Mouse (Mus musculus): ENCODE measurements around the gene Camta2. TPM values are rescaled to one million over a fixed set of nuclear protein-coding genes. Genes with fewer than 3 reads are reported as not detected.

The Camta2 gene
- polyA plus RNA-seq, 1 experiment from 2014 or later: 11.7 TPM

DNA sequence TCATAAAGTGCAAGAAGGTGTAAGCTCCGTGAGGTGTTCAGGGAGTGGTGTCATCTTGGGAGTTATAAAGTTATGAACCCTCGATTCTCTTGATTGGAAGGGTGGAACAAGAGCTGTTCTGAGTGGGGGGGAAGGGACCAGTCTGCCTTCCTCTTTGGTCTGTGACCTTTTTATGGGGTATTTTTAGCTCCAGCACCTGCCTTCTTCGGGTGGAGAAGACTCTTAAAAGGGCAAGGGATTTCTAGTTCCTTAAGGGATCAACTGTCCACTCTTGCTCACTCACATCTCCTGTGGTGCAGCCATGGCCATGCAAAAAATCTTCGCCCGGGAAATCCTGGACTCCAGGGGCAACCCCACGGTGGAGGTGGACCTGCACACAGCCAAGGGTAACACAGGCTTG, 30.3 kb downstream of the Camta2 start:
- Histone ChIP-seq H3K4me3 (ENCODE audit: low read depth, low read length) (no peak overlapping the region), H3K4me1 (replicated peaks; ENCODE audit: control insufficient read depth, insufficient read depth, low read length) (peaks cover 10% of the 10 kb centered on the region), H3K9ac (ENCODE audit: low read depth, low read length) (no peak overlapping the region), H3K36me3 (ENCODE audit: control insufficient read depth, insufficient read depth) (peaks cover 12% of the 10 kb centered on the region), H3K27ac (ENCODE audit: low read depth, low read length) (no peak overlapping the region), H3K27me3 (replicated peaks; ENCODE audit: control insufficient read depth, insufficient read depth, low read length) (no peaks in the 10 kb centered on the region), H3K9me3 (ENCODE audit: control insufficient read depth) (no peaks in the 10 kb centered on the region), H3K4me2 (replicated peaks; ENCODE audit: low read depth) (no peak overlapping the region)
- ATAC-seq: no peak
- no peak for TF ChIP-seq CTCF (IDR thresholded peaks at IDR 0.05; ENCODE audit: low read depth)
- 36% methylated on average over 6 of the region's 6 CpGs for WGBS

DNA sequence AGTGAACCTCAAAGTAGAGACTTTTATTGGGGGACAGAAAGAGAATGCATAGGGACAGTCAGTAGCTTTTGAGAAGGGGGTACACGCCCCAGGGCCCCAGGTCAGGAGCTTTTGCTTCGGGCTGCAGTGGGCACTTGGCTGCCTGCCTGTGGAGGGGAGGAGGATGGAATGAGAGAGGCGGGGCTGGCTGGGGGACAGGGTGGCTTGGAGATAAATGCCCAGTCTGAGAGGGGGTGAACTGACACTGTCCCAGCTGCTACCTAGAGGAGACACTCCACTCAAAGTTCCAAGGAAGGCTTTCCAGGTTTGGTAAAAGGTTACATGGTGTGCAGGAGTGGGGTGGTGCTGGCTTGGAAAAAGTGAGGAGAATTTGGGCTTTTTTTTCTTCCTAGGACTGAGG, 30.9 kb downstream of the Camta2 start, which contains the start of gene Eno3:
Gene Eno3, plus strand, starts transcription at position 239 of the 400 bp plus-strand sequence.
- no peak for ATAC-seq
- peak within 1 kb of the TSS; percentile 99 for H3K27ac ChIP-seq (ENCODE audit: low read depth, low read length)
- peak within 1 kb of the TSS; percentile 100 for H3K4me3 ChIP-seq (ENCODE audit: low read depth, low read length)
- H3K27me3 ChIP-seq (replicated peaks; ENCODE audit: control insufficient read depth, insufficient read depth, low read length): no peaks in the 10 kb centered on the region
- peak within 1 kb of the TSS; percentile 45 for H3K9ac ChIP-seq (ENCODE audit: low read depth, low read length)
- peaks cover 12% of the 10 kb centered on the region for H3K36me3 ChIP-seq (ENCODE audit: control insufficient read depth, insufficient read depth)
- no peaks in the 10 kb centered on the region for H3K9me3 ChIP-seq (ENCODE audit: control insufficient read depth)
- no peak for TF ChIP-seq CTCF (IDR thresholded peaks at IDR 0.05; ENCODE audit: low read depth)
- WGBS: 32% methylated on average over 3 of the region's 3 CpGs
- H3K4me1 ChIP-seq (replicated peaks; ENCODE audit: control insufficient read depth, insufficient read depth, low read length): peaks cover 10% of the 10 kb centered on the region
- peak within 1 kb of the TSS; percentile 91 for H3K4me2 ChIP-seq (replicated peaks; ENCODE audit: low read depth)

DNA sequence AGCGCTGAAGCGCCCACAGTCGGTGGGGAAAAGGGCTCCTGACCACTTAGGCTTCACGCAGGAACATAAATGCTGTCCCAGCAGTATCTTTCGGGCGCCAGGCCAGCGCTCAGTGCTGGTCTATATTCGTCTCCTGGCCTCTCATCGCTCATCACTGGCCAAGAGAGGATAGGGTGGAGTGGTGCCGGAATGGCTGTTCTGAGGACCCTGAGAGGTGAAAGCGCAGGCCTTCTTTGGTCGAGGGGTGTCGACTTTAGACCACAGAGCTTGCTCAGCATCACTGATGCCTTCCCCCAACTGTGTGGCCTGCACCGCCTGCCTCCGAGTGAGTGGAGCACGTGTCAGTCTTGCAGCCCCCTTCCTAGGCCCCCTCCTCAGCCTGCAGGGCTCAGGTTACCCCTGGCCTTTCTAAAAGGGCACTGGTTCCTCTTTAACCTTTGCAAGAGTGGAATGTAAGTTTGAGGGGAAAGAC, 31.4 kb downstream of the Camta2 start:
- Histone ChIP-seq H3K27ac (ENCODE audit: low read depth, low read length) (peak overlapping the region; percentile 99), H3K4me2 (replicated peaks; ENCODE audit: low read depth) (peak overlapping the region; percentile 91), H3K4me3 (ENCODE audit: low read depth, low read length) (peak overlapping the region; percentile 100), H3K36me3 (ENCODE audit: control insufficient read depth, insufficient read depth) (peaks cover 14% of the 10 kb centered on the region; the same call in 1 of the 2 replicates), H3K9ac (ENCODE audit: low read depth, low read length) (peak overlapping the region; percentile 45; the same call in 1 of the 2 replicates), H3K4me1 (replicated peaks; ENCODE audit: control insufficient read depth, insufficient read depth, low read length) (peaks cover 10% of the 10 kb centered on the region), H3K9me3 (ENCODE audit: control insufficient read depth) (no peaks in the 10 kb centered on the region), H3K27me3 (replicated peaks; ENCODE audit: control insufficient read depth, insufficient read depth, low read length) (no peaks in the 10 kb centered on the region)
- ATAC-seq: no peak
- 0 out of 2 replicates have a peak, but pooled peaks have one; percentile 4 for TF ChIP-seq CTCF (IDR thresholded peaks at IDR 0.05; ENCODE audit: low read depth)
- WGBS: 11% methylated on average over 16 of the region's 16 CpGs

GRCm38 (mm10) chr11:70655571-70656455, 32.1 kb downstream of the Camta2 start:
- Histone ChIP-seq H3K9me3 (ENCODE audit: control insufficient read depth) (no peaks in the 10 kb centered on the region), H3K4me1 (replicated peaks; ENCODE audit: control insufficient read depth, insufficient read depth, low read length) (peaks cover 13% of the 10 kb centered on the region), H3K27me3 (replicated peaks; ENCODE audit: control insufficient read depth, insufficient read depth, low read length) (no peaks in the 10 kb centered on the region), H3K4me3 (ENCODE audit: low read depth, low read length) (peak overlapping the region; percentile 100), H3K36me3 (ENCODE audit: control insufficient read depth, insufficient read depth) (peaks cover 20% of the 10 kb centered on the region; the same call in 1 of the 2 replicates), H3K9ac (ENCODE audit: low read depth, low read length) (peak overlapping the region; percentile 45), H3K27ac (ENCODE audit: low read depth, low read length) (peak overlapping the region; percentile 99), H3K4me2 (replicated peaks; ENCODE audit: low read depth) (peak overlapping the region; percentile 91)
- ATAC-seq: 0 out of 2 replicates have a peak, but pooled peaks have one; percentile 17
- 1% methylated on average over 61 of the region's 61 CpGs for WGBS
- no peak for TF ChIP-seq CTCF (IDR thresholded peaks at IDR 0.05; ENCODE audit: low read depth)

DNA sequence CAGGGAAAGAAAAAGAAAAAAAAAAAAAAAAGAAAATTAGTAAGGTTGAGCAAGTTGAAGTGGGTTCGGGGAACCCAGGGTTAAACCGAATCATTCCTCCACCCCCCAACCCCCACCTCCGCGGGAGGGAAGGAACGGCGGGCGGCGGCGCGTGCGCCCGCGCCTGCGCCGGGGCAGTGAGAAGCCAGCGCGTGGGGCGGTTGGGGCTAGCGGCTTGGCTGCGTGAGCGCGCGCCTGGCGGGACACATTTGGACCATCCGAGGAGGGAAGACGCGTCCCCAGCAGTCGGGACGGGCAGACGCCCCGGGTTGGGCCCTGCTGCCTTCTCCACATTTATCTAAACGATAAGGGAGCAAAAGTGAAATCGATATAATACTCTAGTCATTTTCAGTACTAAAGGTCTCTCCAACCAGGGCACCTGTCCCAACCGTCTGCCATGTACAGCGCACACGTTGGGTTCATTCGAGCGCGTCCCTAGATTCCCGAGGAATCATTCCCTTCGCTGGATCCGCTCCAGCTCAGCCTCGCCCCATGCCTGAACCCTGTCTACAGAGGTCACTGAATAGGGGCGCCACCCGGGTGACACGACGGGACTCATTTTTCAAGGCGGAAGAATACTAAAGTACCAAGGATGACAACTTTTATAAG, 32.9 kb downstream of the Camta2 start:
- peak overlapping the region; percentile 99 for H3K27ac ChIP-seq (ENCODE audit: low read depth, low read length)
- peak overlapping the region; percentile 45 for H3K9ac ChIP-seq (ENCODE audit: low read depth, low read length)
- H3K4me3 ChIP-seq (ENCODE audit: low read depth, low read length): peak overlapping the region; percentile 100
- peak; percentile 60 for ATAC-seq
- under 1% methylated on average over 48 of the region's 48 CpGs for WGBS
- H3K4me2 ChIP-seq (replicated peaks; ENCODE audit: low read depth): peak overlapping the region; percentile 91
- TF ChIP-seq CTCF (IDR thresholded peaks at IDR 0.05; ENCODE audit: low read depth): no peak
- no peaks in the 10 kb centered on the region for H3K9me3 ChIP-seq (ENCODE audit: control insufficient read depth)
- H3K4me1 ChIP-seq (replicated peaks; ENCODE audit: control insufficient read depth, insufficient read depth, low read length): peaks cover 13% of the 10 kb centered on the region
- H3K36me3 ChIP-seq (ENCODE audit: control insufficient read depth, insufficient read depth): peaks cover 26% of the 10 kb centered on the region
- no peaks in the 10 kb centered on the region for H3K27me3 ChIP-seq (replicated peaks; ENCODE audit: control insufficient read depth, insufficient read depth, low read length)
